Mouse (Mus musculus) heart, embryonic 12.5 days (tissue): ENCODE results near the gene Mob4. TPM values are rescaled to one million over a fixed set of nuclear protein-coding genes. Genes with fewer than 3 reads are reported as not detected.

ENCODE experiments used
- ATAC-seq: fragments of 200-750 bp; cut with Nextera tagmentation; 2 replicates; pipeline ENCODE4 v1.8.0; 2017; ENCODE audit warnings: moderate TSS enrichment, moderate library complexity; ENCODE audit not compliant: insufficient number of reproducible peaks, low FRiP score
- H3K27ac ChIP-seq: fragments of 300-500 bp; sonication (generic); 2 replicates; pipeline ENCODE4 v1.5.1; 2016; ENCODE audit warnings: mild to moderate bottlenecking, moderate library complexity; ENCODE audit not compliant: poor library complexity, severe bottlenecking
- H3K27me3 ChIP-seq: fragments of 300-500 bp; sonication (generic); replicated peaks from 2 replicates; pipeline ENCODE4 v1.6.1; 2016; ENCODE audit warnings: mild to moderate bottlenecking, moderate library complexity
- H3K36me3 ChIP-seq: fragments of 300-500 bp; sonication (generic); 2 replicates; pipeline ENCODE4 v1.6.1; 2016; ENCODE audit warnings: mild to moderate bottlenecking, moderate library complexity
- H3K4me1 ChIP-seq: fragments of 300-500 bp; sonication (generic); replicated peaks from 2 replicates; pipeline ENCODE4 v1.6.1; 2016; ENCODE audit warnings: mild to moderate bottlenecking
- H3K4me2 ChIP-seq: fragments of 300-500 bp; sonication (generic); 2 replicates; pipeline ENCODE4 v1.6.1; 2016; ENCODE audit warnings: mild to moderate bottlenecking, moderate library complexity
- H3K4me3 ChIP-seq: fragments of 300-500 bp; sonication (generic); 2 replicates; pipeline ENCODE4 v1.5.1; 2016; ENCODE audit warnings: mild to moderate bottlenecking
- H3K9ac ChIP-seq: fragments of 300-500 bp; sonication (generic); 2 replicates; pipeline ENCODE4 v1.6.1; 2016; ENCODE audit warnings: mild to moderate bottlenecking, moderate library complexity
- H3K9me3 ChIP-seq: fragments of 300-500 bp; sonication (generic); replicated peaks from 2 replicates; pipeline ENCODE4 v1.6.1; 2016; ENCODE audit warnings: mild to moderate bottlenecking, moderate library complexity
- WGBS: fragments of 180-500 bp; shearing (Covaris S2); methylation state at CpG from one replicate; pipeline ENCODE4 v1.1.7; 2016; 5-methylcytosine and 5-hydroxymethylcytosine counted together
- polyA plus RNA-seq: library from polyadenylated mRNA; unstranded; fragments of >200 nt; fragmentation: Nextera tagmentation; extraction: Ambion mirVana; gene quantifications from 2 replicates; pipeline ENCODE4 v1.2.1, GENCODE M21; 2016

Gene Mob4
- polyA plus RNA-seq, 1 experiment from 2014 or later = 110 TPM

DNA sequence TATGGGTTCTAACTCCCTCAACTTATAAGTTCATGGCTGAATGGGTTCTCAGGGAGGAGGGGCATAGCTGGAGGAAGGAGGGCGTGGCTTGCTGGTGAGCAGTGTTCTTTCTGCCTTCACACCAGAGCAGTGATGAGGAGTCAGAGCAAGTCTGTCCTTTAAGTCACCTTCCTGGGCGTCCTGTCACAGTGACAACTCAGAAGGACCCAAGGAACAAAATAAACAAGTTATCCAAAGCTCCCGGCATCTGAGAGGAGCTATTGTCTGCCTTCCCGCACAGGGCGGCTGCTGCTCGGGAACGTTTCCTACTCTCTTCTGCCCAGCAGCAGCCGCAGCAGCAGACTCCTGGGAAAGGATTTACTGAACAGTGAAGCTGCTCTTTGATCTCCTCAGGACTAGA lies 61.0 kb downstream of the Mob4 start:
- ATAC-seq = no peak
- Histone ChIP-seq H3K9me3 (no peaks in the 10 kb centered on the region), H3K36me3 (peaks cover 3% of the 10 kb centered on the region; the same call in 1 of the 2 replicates), H3K9ac (no peak overlapping the region), H3K4me2 (peak overlapping the region; percentile 63), H3K27ac (no peak overlapping the region; the same call in 1 of the 2 replicates), H3K4me3 (peak overlapping the region; percentile 31), H3K27me3 (no peaks in the 10 kb centered on the region), H3K4me1 (peaks cover 24% of the 10 kb centered on the region)
- 29% methylated on average over 8 of the region's 8 CpGs for WGBS

GRCm38 (mm10) chr1:55192824-55193223 lies 61.8 kb downstream of the Mob4 start:
- 0 out of 2 replicates have a peak, but pooled peaks have one; percentile 13 for ATAC-seq
- H3K36me3 ChIP-seq = peaks cover 3% of the 10 kb centered on the region; the same call in 1 of the 2 replicates

DNA sequence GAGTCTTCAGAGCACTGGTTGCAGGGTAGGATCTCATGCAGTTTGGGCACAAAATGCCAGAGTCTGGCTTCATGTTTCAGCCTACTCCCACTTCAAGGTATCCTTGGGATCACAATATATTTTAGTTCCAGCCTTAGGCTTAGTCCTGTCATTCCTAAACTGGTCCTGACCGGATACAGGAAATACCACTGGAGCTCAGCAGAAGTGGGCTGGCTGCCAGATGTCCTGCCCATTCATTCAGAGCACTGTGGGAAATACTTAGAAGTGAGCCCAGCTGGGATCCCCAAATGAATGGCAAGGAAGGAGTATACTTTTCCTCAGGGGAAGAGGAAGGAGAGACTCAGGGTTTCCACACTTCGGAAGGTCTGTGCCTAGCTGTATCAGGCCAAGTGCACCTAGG lies 62.3 kb downstream of the Mob4 start:
- 49% methylated on average over 2 of the region's 2 CpGs for WGBS
- Histone ChIP-seq H3K27me3 (no peaks in the 10 kb centered on the region), H3K9ac (no peak overlapping the region), H3K9me3 (no peaks in the 10 kb centered on the region), H3K27ac (peak overlapping the region; percentile 37), H3K36me3 (peaks cover 3% of the 10 kb centered on the region; the same call in 1 of the 2 replicates), H3K4me2 (no peak overlapping the region), H3K4me1 (peaks cover 24% of the 10 kb centered on the region), H3K4me3 (no peak overlapping the region)
- ATAC-seq = peak; percentile 86

More at GRCm38 (mm10) chr1:55192824-55193223, 61.8 kb downstream of the Mob4 start:
- no peaks in the 10 kb centered on the region for H3K27me3 ChIP-seq
- no peaks in the 10 kb centered on the region for H3K9me3 ChIP-seq
- WGBS = 40% methylated on average over 3 of the region's 3 CpGs
- H3K27ac ChIP-seq = peak overlapping the region; percentile 11; the same call in 1 of the 2 replicates
- H3K4me1 ChIP-seq = peaks cover 24% of the 10 kb centered on the region
- H3K4me2 ChIP-seq = no peak overlapping the region
- no peak overlapping the region for H3K4me3 ChIP-seq
- no peak overlapping the region for H3K9ac ChIP-seq

DNA sequence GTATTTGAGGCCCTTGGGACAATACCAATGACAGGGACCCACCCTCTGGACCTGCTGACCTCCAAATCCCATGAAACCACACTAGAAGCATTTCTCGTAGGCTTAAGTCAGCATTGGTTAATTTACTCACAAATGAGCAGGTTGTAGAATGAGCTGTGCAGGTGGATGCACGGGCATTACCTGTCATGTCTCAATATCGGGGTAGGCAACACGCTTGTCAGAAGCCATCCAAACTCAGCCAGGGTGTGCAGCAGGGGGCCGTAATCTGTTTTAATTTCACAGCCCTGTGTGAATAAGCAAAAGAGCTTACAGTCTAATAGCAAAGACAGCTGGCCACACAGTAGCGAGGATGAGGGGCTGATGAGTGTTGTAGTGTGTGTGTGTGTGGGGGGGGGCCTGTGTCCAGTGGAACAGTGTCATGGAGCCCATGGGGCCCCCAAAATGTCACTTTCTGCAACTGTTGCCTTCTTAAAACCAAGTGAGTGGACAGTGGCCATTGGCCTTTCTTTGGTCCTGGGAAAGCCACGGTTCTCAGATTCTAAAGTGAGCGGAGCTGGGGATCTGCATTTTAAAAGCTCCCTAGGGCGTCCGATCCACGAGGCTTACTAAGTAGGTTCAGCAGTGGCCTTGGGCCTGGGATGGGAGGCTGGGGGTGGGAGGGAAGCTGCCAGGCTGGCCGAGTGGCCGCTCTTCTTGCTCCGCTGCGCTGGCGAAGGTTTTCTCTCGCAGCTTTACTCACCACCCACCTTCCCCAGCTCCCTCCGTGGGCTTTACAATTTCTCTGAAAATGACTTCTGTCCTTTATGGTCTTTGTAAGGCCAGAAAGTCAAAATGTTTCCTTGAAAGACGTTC lies 63.3 kb downstream of the Mob4 start:
- Histone ChIP-seq H3K36me3 (0 out of 2 replicates have a peak, but pooled peaks cover 3% of the 10 kb centered on the region), H3K4me2 (no peak overlapping the region), H3K9ac (no peak overlapping the region), H3K27me3 (no peaks in the 10 kb centered on the region), H3K9me3 (no peaks in the 10 kb centered on the region), H3K4me1 (peaks cover 29% of the 10 kb centered on the region), H3K27ac (peak overlapping the region; percentile 37; the same call in 1 of the 2 replicates), H3K4me3 (no peak overlapping the region)
- 59% methylated on average over 19 of the region's 19 CpGs for WGBS
- no peak for ATAC-seq

DNA sequence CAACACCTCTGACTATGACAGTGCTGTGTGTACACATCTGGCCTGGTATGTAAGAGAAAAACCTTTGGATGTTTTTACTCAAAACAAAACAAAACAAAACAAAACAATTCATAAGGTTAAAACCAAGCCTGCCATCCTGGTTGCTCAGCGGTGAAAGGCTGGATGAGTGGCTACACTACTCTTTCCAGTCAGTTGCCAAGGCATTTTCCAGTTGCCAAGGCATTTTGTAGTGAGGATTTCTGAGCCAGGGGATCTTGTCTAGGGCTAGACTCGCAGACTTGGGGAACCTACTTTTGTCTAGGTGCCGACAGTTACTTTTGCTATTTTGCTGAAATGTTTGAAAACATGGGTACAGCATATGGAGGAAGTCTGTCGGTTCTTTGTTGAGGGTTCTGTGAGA lies 64.0 kb downstream of the Mob4 start:
- H3K4me3 ChIP-seq = no peak overlapping the region
- peaks cover 29% of the 10 kb centered on the region for H3K4me1 ChIP-seq
- no peak for ATAC-seq
- H3K9ac ChIP-seq = no peak overlapping the region
- WGBS = 70% methylated on average over 4 of the region's 4 CpGs
- no peak overlapping the region for H3K4me2 ChIP-seq
- no peaks in the 10 kb centered on the region for H3K9me3 ChIP-seq
- no peaks in the 10 kb centered on the region for H3K36me3 ChIP-seq
- no peak overlapping the region for H3K27ac ChIP-seq
- no peaks in the 10 kb centered on the region for H3K27me3 ChIP-seq

DNA sequence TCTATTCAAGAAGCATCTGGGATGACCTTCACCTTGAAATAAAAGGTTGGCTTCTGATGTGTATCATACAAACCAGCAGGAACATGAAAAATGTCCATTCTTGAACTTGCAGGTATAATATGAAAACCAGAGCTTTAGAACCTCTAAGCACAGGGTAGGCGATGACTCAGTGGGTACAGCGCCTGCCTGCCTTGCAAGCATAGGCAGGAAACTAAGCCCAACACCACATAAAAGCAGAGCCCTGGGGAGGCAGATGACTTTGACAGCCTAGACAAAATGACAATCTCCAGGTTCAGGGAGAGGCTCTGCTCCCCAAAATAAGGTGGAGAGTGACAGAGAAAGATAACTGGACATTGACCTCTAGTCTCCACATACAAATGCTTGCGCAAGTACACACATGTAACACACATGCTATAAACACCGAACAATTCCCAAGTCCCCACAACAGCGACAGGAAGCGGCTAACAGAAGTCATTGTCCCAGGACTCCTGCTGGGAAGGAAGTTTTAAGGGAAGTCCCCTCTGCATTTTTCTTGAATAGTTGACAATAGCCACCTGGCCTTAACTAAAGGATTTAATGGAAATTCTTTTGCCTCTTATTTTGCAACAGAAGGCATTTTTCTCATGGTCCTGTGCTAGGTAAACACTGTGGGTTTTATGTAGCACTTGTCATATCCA lies 65.4 kb downstream of the Mob4 start:
- Histone ChIP-seq H3K27me3 (no peaks in the 10 kb centered on the region), H3K9ac (no peak overlapping the region), H3K4me2 (no peak overlapping the region), H3K4me1 (peaks cover 31% of the 10 kb centered on the region), H3K36me3 (no peaks in the 10 kb centered on the region), H3K4me3 (no peak overlapping the region), H3K27ac (no peak overlapping the region), H3K9me3 (no peaks in the 10 kb centered on the region)
- no peak for ATAC-seq
- 44% methylated on average over 6 of the region's 6 CpGs for WGBS

DNA sequence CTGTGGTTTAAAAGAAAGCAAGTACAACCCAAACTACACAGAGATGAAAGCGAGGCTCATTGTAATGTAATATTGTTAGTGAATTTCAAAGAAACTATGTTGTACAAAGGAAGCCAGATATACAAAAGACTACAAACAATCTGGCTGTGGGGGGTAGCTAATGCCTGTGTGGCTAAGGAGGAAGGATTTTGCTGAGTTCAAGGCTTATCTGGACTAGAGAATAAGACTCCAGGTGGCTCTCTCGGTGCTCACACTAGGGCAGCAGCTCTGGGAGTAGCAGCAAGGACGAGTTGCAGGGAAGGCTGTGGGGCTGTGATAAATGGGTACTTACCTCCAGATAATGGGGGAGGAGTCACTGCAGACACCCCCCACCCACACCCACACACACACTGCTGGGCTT lies 67.7 kb downstream of the Mob4 start:
- peaks cover 3% of the 10 kb centered on the region; the same call in 1 of the 2 replicates for H3K36me3 ChIP-seq
- H3K4me1 ChIP-seq = peaks cover 26% of the 10 kb centered on the region
- no peak overlapping the region for H3K4me2 ChIP-seq
- H3K9ac ChIP-seq = no peak overlapping the region
- no peak overlapping the region for H3K4me3 ChIP-seq
- ATAC-seq = no peak
- no peaks in the 10 kb centered on the region for H3K27me3 ChIP-seq
- no peaks in the 10 kb centered on the region for H3K9me3 ChIP-seq
- 36% methylated on average over 3 of the region's 3 CpGs for WGBS
- no peak overlapping the region for H3K27ac ChIP-seq

GRCm38 (mm10) chr1:55201850-55202752 lies 71.1 kb downstream of the Mob4 start:
- peak overlapping the region; percentile 68 for H3K27ac ChIP-seq
- H3K9ac ChIP-seq = no peak overlapping the region
- no peak overlapping the region for H3K4me3 ChIP-seq
- no peaks in the 10 kb centered on the region for H3K9me3 ChIP-seq
- peak overlapping the region; percentile 17; the same call in 1 of the 2 replicates for H3K4me2 ChIP-seq
- H3K4me1 ChIP-seq = peaks cover 19% of the 10 kb centered on the region
- ATAC-seq = 0 out of 2 replicates have a peak, but pooled peaks have one; percentile 29
- H3K27me3 ChIP-seq = no peaks in the 10 kb centered on the region
- 53% methylated on average over 18 of the region's 18 CpGs for WGBS
- peaks cover 5% of the 10 kb centered on the region; the same call in 1 of the 2 replicates for H3K36me3 ChIP-seq
